Mouse (Mus musculus): ENCODE measurements around the gene Eid3. TPM values are rescaled to one million over a fixed set of nuclear protein-coding genes. Genes with fewer than 3 reads are reported as not detected.

Gene Eid3
- polyA plus RNA-seq (2015; fragmentation: Nextera tagmentation; extraction: Ambion mirVana): 0.24 and 0.56 TPM in 2 replicates

- Histone ChIP-seq H3K27me3 (no peaks in the 10 kb centered on the region), H3K9me3 (no peaks in the 10 kb centered on the region), H3K4me1 (peaks cover 29% of the 10 kb centered on the region), H3K4me3 (no peak within 1 kb of the TSS), H3K9ac (no peak within 1 kb of the TSS), H3K4me2 (no peak within 1 kb of the TSS), H3K36me3 (peaks cover 32% of the 10 kb centered on the region), H3K27ac (no peak within 1 kb of the TSS)
- WGBS: 68% methylated on average over 9 of the region's 9 CpGs
- no peak for ATAC-seq (ENCODE audit: borderline replicate concordance, extremely low read depth, low FRiP score, low TSS enrichment)
These were observed at the start of gene Eid3 for GRCm38 (mm10) chr10:82866356-82866755. TSS of gene Eid3 (plus strand) at chr10:82866626.

- H3K4me3 ChIP-seq: no peak overlapping the region
- H3K9me3 ChIP-seq: no peaks in the 10 kb centered on the region
- H3K9ac ChIP-seq: no peak overlapping the region
- no peak overlapping the region for H3K27ac ChIP-seq
- H3K4me1 ChIP-seq: no peaks in the 10 kb centered on the region
- WGBS: 86% methylated on average over 3 of the region's 3 CpGs
- H3K4me2 ChIP-seq: no peak overlapping the region
- no peaks in the 10 kb centered on the region for H3K27me3 ChIP-seq
- ATAC-seq (ENCODE audit: borderline replicate concordance, extremely low read depth, low FRiP score, low TSS enrichment): no peak
- no peaks in the 10 kb centered on the region for H3K36me3 ChIP-seq
These were observed 48.9 kb upstream of the Eid3 start for GRCm38 (mm10) chr10:82817514-82817913.

GRCm38 (mm10) chr10:82817936-82818335, 48.5 kb upstream of the Eid3 start:
- Histone ChIP-seq H3K4me1 (no peaks in the 10 kb centered on the region), H3K27me3 (no peaks in the 10 kb centered on the region), H3K27ac (no peak overlapping the region), H3K36me3 (no peaks in the 10 kb centered on the region), H3K4me3 (no peak overlapping the region), H3K4me2 (no peak overlapping the region), H3K9ac (no peak overlapping the region), H3K9me3 (no peaks in the 10 kb centered on the region)
- 54% methylated on average over 9 of the region's 9 CpGs for WGBS
- no peak for ATAC-seq (ENCODE audit: borderline replicate concordance, extremely low read depth, low FRiP score, low TSS enrichment)

DNA sequence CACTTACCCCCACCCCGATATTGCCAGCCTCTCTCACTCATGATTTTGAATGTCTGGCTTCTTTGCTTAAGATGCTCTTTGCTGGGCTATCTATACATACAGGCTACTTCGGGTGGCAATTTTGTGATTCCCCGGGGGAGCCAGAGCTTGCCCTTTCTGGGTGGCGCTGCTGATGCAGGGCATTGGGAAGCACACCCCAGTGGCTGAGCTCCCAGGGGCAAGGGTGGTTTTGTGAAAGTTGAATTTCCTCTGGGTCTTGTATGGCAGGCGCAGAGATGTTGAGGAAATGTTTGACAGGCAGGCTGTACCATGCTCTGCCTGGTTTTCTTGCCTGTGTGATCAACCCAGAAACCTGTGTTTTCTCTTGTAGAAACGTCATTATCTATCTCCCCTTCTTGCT, 47.8 kb upstream of the Eid3 start:
- Histone ChIP-seq H3K9ac (no peak overlapping the region), H3K4me2 (no peak overlapping the region), H3K27me3 (no peaks in the 10 kb centered on the region), H3K27ac (no peak overlapping the region), H3K36me3 (no peaks in the 10 kb centered on the region), H3K4me3 (no peak overlapping the region), H3K9me3 (no peaks in the 10 kb centered on the region), H3K4me1 (no peaks in the 10 kb centered on the region)
- 82% methylated on average over 6 of the region's 6 CpGs for WGBS
- ATAC-seq (ENCODE audit: borderline replicate concordance, extremely low read depth, low FRiP score, low TSS enrichment): no peak

DNA sequence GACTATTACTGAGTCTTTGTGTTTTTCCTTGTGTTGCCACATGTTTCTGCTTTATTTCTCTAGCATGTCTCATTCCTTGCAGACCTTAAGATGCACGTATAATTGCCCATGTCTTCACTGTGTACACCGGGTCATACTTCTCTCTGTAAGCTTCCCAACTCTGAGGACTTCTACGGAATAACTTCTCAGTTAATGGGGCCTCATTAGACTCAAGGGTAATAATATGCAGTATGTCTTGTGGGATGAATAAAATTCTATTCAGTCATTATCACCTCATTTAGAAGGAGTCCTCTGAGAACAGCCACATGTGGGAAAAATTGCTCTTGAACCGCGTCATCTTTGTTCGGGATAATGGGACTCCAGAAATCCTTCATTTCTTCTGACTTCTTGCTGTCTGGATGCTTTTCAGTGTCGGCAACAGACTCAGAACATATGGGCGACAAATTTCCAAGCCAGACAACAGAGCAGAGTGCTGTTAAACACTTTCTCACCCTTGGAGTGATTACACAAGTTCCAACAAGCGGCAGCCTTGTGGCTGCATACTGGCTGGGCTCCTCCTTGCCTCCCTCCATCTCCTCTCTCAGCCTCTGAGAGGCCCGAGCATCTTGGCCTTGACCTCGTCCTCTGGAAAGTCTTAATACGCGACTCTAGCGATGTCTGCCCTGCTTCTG, 43.2 kb upstream of the Eid3 start:
- Histone ChIP-seq H3K27me3 (no peaks in the 10 kb centered on the region), H3K4me3 (no peak overlapping the region), H3K36me3 (no peaks in the 10 kb centered on the region), H3K4me2 (no peak overlapping the region), H3K9ac (no peak overlapping the region), H3K4me1 (no peaks in the 10 kb centered on the region), H3K9me3 (no peaks in the 10 kb centered on the region), H3K27ac (no peak overlapping the region)
- 32% methylated on average over 14 of the region's 14 CpGs for WGBS
- no peak for ATAC-seq (ENCODE audit: borderline replicate concordance, extremely low read depth, low FRiP score, low TSS enrichment)

- Histone ChIP-seq H3K27me3 (no peaks in the 10 kb centered on the region), H3K36me3 (no peaks in the 10 kb centered on the region), H3K4me3 (no peak overlapping the region), H3K9ac (no peak overlapping the region), H3K27ac (no peak overlapping the region), H3K4me2 (no peak overlapping the region), H3K4me1 (no peaks in the 10 kb centered on the region), H3K9me3 (no peaks in the 10 kb centered on the region)
- no peak for ATAC-seq (ENCODE audit: borderline replicate concordance, extremely low read depth, low FRiP score, low TSS enrichment)
- WGBS: 40% methylated on average over 5 of the region's 5 CpGs
These were observed 42.6 kb upstream of the Eid3 start for GRCm38 (mm10) chr10:82823779-82824177.

DNA sequence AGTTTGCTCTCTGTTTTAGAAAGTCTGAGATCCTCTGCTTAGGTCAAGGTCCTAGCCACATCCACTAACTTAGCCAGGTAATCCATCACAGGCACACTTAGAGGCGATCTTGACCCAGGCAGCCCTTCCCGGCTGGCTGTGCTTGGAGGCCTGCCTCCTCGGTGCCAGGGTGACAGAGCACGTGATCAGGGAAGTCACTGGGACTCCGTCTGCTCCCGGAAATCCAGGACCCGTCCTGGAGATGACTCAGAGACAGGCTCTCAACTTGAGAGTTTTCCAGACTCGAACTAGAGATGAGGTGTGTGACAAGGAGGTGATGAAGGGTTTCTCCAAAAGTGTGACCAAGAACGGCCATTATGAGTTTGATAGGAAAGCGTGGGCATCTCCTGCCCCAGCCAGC, 41.9 kb upstream of the Eid3 start:
- no peaks in the 10 kb centered on the region for H3K27me3 ChIP-seq
- no peak overlapping the region for H3K9ac ChIP-seq
- no peak overlapping the region for H3K4me2 ChIP-seq
- no peaks in the 10 kb centered on the region for H3K9me3 ChIP-seq
- WGBS: 40% methylated on average over 10 of the region's 10 CpGs
- no peak overlapping the region for H3K27ac ChIP-seq
- H3K36me3 ChIP-seq: no peaks in the 10 kb centered on the region
- no peaks in the 10 kb centered on the region for H3K4me1 ChIP-seq
- no peak overlapping the region for H3K4me3 ChIP-seq
- ATAC-seq (ENCODE audit: borderline replicate concordance, extremely low read depth, low FRiP score, low TSS enrichment): no peak

DNA sequence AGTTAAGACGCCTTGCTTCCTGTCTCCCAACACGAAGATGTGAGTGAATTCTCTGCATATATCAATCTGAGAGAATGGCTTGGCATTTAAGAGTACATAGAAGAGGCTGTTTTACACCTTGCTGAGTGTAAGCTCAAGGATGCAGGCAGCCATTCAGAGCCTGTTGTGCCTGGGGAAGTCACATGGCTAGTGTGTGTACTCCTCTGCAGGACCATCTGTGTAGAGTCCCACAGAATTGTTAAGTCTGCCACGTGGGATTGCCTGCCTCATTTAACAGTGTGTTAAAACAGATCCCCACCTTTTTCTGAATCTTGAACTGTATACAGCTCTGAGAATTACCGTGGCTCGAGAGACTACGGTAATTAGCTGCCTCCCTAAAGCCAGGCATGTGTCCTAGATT, 39.9 kb upstream of the Eid3 start:
- Histone ChIP-seq H3K36me3 (no peaks in the 10 kb centered on the region), H3K27ac (no peak overlapping the region), H3K9me3 (no peaks in the 10 kb centered on the region), H3K4me3 (no peak overlapping the region), H3K4me2 (no peak overlapping the region), H3K4me1 (no peaks in the 10 kb centered on the region), H3K9ac (no peak overlapping the region), H3K27me3 (no peaks in the 10 kb centered on the region)
- whole genome bisulfite sequencing: 53% methylated on average over 6 of the region's 6 CpGs
- no peak for ATAC-seq (ENCODE audit: borderline replicate concordance, extremely low read depth, low FRiP score, low TSS enrichment)

DNA sequence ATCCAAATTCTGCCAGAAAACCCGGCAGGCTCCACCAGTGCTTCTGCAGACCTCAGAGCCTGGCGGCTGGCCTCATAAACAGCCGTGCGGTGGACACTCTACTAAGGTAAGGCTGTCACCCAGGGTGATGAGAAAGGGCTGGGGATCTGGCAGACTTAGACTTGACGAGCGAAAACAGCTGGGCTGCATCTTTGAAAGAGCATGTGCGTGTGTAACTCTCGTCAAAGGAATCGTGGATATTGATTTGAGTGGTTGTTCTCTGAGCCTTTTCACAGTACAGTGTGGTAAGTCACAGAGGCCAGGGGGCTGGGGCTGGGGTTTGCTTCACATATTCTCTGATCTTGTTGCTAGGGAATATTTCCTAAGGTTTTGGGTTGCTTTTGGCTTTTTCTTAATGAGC, 32.5 kb upstream of the Eid3 start, which contains the start of gene Txnrd1:
Txnrd1 (plus strand) TSS at position 26 of the 400 bp plus-strand sequence.
- Histone ChIP-seq H3K9me3 (no peaks in the 10 kb centered on the region), H3K4me3 (no peak within 1 kb of the TSS), H3K36me3 (no peaks in the 10 kb centered on the region), H3K4me1 (no peaks in the 10 kb centered on the region), H3K27me3 (no peaks in the 10 kb centered on the region), H3K4me2 (no peak within 1 kb of the TSS), H3K9ac (no peak within 1 kb of the TSS), H3K27ac (no peak within 1 kb of the TSS)
- 34% methylated on average over 9 of the region's 9 CpGs for WGBS
- no peak for ATAC-seq (ENCODE audit: borderline replicate concordance, extremely low read depth, low FRiP score, low TSS enrichment)

GRCm38 (mm10) chr10:82835898-82836297, 30.5 kb upstream of the Eid3 start:
- no peaks in the 10 kb centered on the region for H3K27me3 ChIP-seq
- no peak for ATAC-seq (ENCODE audit: borderline replicate concordance, extremely low read depth, low FRiP score, low TSS enrichment)
- H3K9me3 ChIP-seq: no peaks in the 10 kb centered on the region
- H3K4me2 ChIP-seq: no peak overlapping the region
- no peak overlapping the region for H3K9ac ChIP-seq
- no peaks in the 10 kb centered on the region for H3K36me3 ChIP-seq
- WGBS: 63% methylated on average over 3 of the region's 3 CpGs
- H3K27ac ChIP-seq: no peak overlapping the region
- H3K4me3 ChIP-seq: no peak overlapping the region
- H3K4me1 ChIP-seq: no peaks in the 10 kb centered on the region

DNA sequence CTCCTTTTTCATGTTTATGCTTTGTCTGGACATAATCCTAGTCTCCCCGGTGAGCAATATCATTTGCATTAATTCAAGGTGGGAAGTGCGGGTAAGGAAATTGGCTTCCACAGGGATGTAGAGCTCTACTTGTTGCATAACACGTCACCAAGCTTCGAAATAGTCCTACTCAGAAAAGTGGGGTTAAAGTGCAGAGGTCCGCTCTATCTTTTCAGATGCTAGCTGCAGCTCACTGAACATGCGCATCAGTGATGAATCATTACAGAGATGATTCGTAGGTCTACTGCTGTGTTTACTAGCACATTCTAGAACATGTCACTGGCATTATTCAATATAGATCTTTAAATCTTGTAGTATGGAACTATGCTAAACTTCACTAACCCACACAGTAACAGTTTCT, 28.0 kb upstream of the Eid3 start:
- Histone ChIP-seq H3K9me3 (no peaks in the 10 kb centered on the region), H3K4me1 (no peaks in the 10 kb centered on the region), H3K36me3 (no peaks in the 10 kb centered on the region), H3K27ac (no peak overlapping the region), H3K27me3 (no peaks in the 10 kb centered on the region), H3K4me3 (no peak overlapping the region), H3K9ac (no peak overlapping the region), H3K4me2 (no peak overlapping the region)
- ATAC-seq (ENCODE audit: borderline replicate concordance, extremely low read depth, low FRiP score, low TSS enrichment): no peak
- WGBS: 80% methylated on average over 7 of the region's 7 CpGs

- H3K27ac ChIP-seq: no peak overlapping the region
- no peaks in the 10 kb centered on the region for H3K36me3 ChIP-seq
- ATAC-seq (ENCODE audit: borderline replicate concordance, extremely low read depth, low FRiP score, low TSS enrichment): no peak
- no peak overlapping the region for H3K4me3 ChIP-seq
- no peaks in the 10 kb centered on the region for H3K4me1 ChIP-seq
- no peak overlapping the region for H3K9ac ChIP-seq
- no peaks in the 10 kb centered on the region for H3K27me3 ChIP-seq
- H3K9me3 ChIP-seq: no peaks in the 10 kb centered on the region
- WGBS: 43% methylated on average over 6 of the region's 6 CpGs
- H3K4me2 ChIP-seq: no peak overlapping the region
These were observed 22.3 kb upstream of the Eid3 start for GRCm38 (mm10) chr10:82844090-82844489.

DNA sequence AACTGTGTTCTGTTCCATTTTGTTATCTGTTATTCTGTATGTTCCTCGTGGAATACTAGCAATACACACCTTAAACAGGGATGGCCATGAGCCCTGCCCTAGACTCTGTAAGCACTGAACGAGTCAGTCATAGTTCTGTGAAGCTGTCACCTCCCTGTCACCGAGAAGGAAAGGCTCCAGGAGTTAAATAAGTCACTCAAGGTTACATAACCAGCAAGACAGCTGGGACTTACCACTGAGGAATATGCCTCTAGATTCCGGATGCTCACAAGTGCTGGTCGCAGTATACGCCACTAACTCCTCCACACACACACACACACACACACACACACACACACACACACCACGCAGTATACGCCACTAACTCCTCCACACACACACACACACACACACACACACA, 21.7 kb upstream of the Eid3 start:
- H3K27ac ChIP-seq: no peak overlapping the region
- no peak for ATAC-seq (ENCODE audit: borderline replicate concordance, extremely low read depth, low FRiP score, low TSS enrichment)
- WGBS: 51% methylated on average over 6 of the region's 8 CpGs

More for the DNA sequence above, 21.7 kb upstream of the Eid3 start:
- H3K4me2 ChIP-seq: no peak overlapping the region
- no peak overlapping the region for H3K4me3 ChIP-seq
- no peaks in the 10 kb centered on the region for H3K4me1 ChIP-seq
- no peaks in the 10 kb centered on the region for H3K9me3 ChIP-seq
- H3K9ac ChIP-seq: no peak overlapping the region
- H3K36me3 ChIP-seq: no peaks in the 10 kb centered on the region
- H3K27me3 ChIP-seq: no peaks in the 10 kb centered on the region
